Mouse (Mus musculus) heart, embryonic 11.5 days (tissue): ENCODE results near the gene Plpp1. TPM values are rescaled to one million over a fixed set of nuclear protein-coding genes. Genes with fewer than 3 reads are reported as not detected.
A peak's percentile ranks its signal among the peaks of the same experiment; 100 is the strongest.

Experiments
- ATAC-seq: fragments of 200-750 bp; cut with Nextera tagmentation; replicated peaks from 2 replicates; pipeline ENCODE4 v1.8.0; 2017; ENCODE audit warnings: moderate library complexity; ENCODE audit not compliant: insufficient number of reproducible peaks, low FRiP score, low TSS enrichment
- H3K27ac ChIP-seq: fragments of 300-500 bp; sonication (generic); 2 replicates; pipeline ENCODE4 v1.5.1; 2014; ENCODE audit warnings: mild to moderate bottlenecking, low read depth, low read length
- H3K27me3 ChIP-seq: fragments of 300-500 bp; sonication (generic); 2 replicates; pipeline ENCODE4 v1.6.1; 2014; ENCODE audit warnings: mild to moderate bottlenecking, low read length, mixed read lengths; ENCODE audit not compliant: control insufficient read depth, insufficient read depth
- H3K36me3 ChIP-seq: fragments of 300-500 bp; sonication (generic); 2 replicates; pipeline ENCODE4 v1.6.1; 2014; ENCODE audit warnings: mild to moderate bottlenecking, low read length, moderate library complexity, mixed read lengths; ENCODE audit not compliant: control insufficient read depth, insufficient read depth
- H3K4me1 ChIP-seq: fragments of 300-500 bp; sonication (generic); 2 replicates; pipeline ENCODE4 v1.6.1; 2014; ENCODE audit warnings: low read length; ENCODE audit not compliant: control insufficient read depth, insufficient read depth
- H3K4me2 ChIP-seq: fragments of 300-500 bp; sonication (generic); 2 replicates; pipeline ENCODE4 v1.6.1; 2014; ENCODE audit warnings: mild to moderate bottlenecking, moderate library complexity
- H3K4me3 ChIP-seq: fragments of 300-500 bp; sonication (generic); 2 replicates; pipeline ENCODE4 v1.5.1; 2014; ENCODE audit warnings: low read depth, low read length
- H3K9ac ChIP-seq: fragments of 300-500 bp; sonication (generic); 2 replicates; pipeline ENCODE4 v1.6.1; 2014; ENCODE audit warnings: mild to moderate bottlenecking, low read depth, low read length, moderate library complexity
- H3K9me3 ChIP-seq: fragments of 300-500 bp; sonication (generic); replicated peaks from 2 replicates; pipeline ENCODE4 v1.6.1; 2016; ENCODE audit warnings: low read length; ENCODE audit not compliant: control insufficient read depth
- WGBS: fragments of 180-500 bp; shearing (Covaris S2); extraction: QIAGEN DNeasy Blood & Tissue Kit; methylation state at CpG from one replicate; pipeline ENCODE4 v1.1.7; 2014; ENCODE audit not compliant: insufficient replicate concordance; 5-methylcytosine and 5-hydroxymethylcytosine counted together
- polyA plus RNA-seq: library from polyadenylated mRNA; unstranded; fragments of >200 nt; fragmentation: Nextera tagmentation; extraction: Ambion mirVana; gene quantifications from 2 replicates; pipeline ENCODE4 v1.2.1, GENCODE M21; 2014

Gene Plpp1
- polyA plus RNA-seq, 1 experiment from 2014 or later: 41.7 TPM

DNA sequence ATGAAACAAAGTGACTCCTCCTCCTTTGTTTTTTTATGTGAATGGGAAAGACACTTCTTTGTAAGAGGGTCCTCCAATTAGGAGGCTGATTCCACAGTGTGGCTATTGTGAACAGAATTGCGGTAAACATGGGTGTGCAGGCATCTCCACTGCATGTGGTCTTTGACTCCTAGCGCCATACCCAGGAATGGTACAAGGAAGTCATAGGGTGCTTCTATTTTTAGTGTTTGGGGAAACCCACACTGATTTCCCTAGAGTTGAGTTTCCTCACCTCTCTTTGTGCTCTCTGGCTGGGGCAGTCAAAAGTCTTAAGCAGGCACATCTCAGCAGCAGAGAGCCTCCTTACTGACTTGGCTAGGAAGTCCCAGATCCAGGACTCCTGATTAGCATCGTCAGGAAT is 14.4 kb upstream of the Plpp1 start:
- H3K27ac ChIP-seq: no peak overlapping the region
- H3K4me3 ChIP-seq: no peak overlapping the region
- no peaks in the 10 kb centered on the region for H3K27me3 ChIP-seq
- H3K9ac ChIP-seq: no peak overlapping the region
- ATAC-seq: no peak
- WGBS: 81% methylated on average over 3 of the region's 3 CpGs
- no peaks in the 10 kb centered on the region for H3K4me1 ChIP-seq
- no peaks in the 10 kb centered on the region for H3K9me3 ChIP-seq
- no peak overlapping the region for H3K4me2 ChIP-seq
- no peaks in the 10 kb centered on the region for H3K36me3 ChIP-seq

DNA sequence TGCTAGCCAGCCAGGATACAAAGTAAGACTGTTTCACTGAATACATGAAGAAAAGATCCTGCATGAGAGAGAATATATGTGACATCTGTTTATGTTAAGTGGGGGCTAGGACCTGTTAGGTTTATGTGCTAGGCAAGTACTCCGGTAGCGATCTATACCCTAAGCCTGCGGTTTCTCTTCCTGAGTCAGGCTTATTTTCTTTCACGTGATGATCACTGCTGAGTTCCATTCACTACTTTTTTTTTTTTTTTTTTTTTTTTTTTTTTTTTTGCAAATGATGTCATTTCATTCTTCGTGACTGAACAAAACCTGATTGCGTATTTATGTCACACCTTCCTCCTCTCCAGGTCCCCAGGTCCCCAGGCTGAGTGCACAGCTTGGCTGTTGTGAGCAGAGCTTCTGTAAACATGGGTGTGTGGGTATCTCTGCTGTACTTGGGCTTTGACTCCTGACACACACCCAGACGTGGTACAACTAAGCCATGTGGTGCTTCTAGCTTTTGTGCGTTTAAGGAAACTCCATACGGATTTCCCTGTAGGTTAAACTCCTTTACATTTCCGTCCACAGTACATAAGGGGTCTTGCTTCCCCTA is 13.6 kb upstream of the Plpp1 start:
- no peak for ATAC-seq
- Histone ChIP-seq H3K27ac (no peak overlapping the region), H3K4me1 (no peaks in the 10 kb centered on the region), H3K4me2 (no peak overlapping the region), H3K27me3 (no peaks in the 10 kb centered on the region), H3K9me3 (no peaks in the 10 kb centered on the region), H3K4me3 (no peak overlapping the region), H3K36me3 (no peaks in the 10 kb centered on the region), H3K9ac (no peak overlapping the region)
- 75% methylated on average over 10 of the region's 10 CpGs for WGBS

DNA sequence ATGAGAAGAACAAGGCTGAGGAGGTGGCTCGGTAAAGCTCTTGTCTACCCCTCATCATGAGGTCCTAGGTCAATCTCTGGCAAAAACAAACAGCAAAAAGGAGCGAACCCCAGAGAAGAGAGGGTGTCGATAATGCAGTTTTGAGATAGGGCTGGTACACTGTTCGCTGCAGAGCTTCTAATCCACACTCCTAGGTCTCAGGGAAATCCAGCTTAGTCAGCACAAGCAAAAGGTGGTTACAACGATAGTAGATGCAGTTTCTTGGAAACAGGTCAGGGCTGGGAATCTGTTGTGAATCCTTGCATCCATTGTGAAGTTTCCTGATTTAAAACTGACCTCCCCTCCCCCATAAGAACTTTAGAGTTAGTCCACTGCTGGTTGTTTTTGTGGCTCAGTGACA is 9.8 kb upstream of the Plpp1 start:
- H3K4me3 ChIP-seq: no peak overlapping the region
- no peak overlapping the region for H3K4me2 ChIP-seq
- no peaks in the 10 kb centered on the region for H3K36me3 ChIP-seq
- no peaks in the 10 kb centered on the region for H3K9me3 ChIP-seq
- 64% methylated on average over 5 of the region's 5 CpGs for whole genome bisulfite sequencing
- no peaks in the 10 kb centered on the region for H3K4me1 ChIP-seq
- no peak overlapping the region for H3K27ac ChIP-seq
- H3K27me3 ChIP-seq: no peaks in the 10 kb centered on the region
- H3K9ac ChIP-seq: no peak overlapping the region
- ATAC-seq: no peak

DNA sequence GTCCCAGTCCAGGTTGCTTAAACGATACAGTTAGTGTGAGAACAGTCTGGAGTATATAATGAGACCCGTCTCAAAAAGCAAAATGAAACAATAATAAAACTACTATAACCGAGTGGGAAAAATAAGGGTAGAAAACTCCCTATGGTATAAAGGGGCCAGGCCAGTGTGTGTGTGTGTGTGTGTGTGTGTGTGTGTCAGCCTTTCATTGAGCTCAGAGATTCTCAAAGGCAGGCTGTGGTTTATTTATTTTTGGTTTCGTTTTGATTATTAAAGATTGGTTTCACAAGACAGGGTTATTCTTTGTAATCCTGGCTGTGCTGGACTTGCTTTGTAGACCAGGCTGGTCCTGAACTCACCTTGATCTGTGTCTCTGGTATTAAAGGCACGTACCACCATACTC is 8.7 kb upstream of the Plpp1 start:
- Histone ChIP-seq H3K9me3 (no peaks in the 10 kb centered on the region), H3K36me3 (no peaks in the 10 kb centered on the region), H3K4me2 (no peak overlapping the region), H3K4me3 (no peak overlapping the region), H3K27me3 (no peaks in the 10 kb centered on the region), H3K27ac (no peak overlapping the region), H3K9ac (no peak overlapping the region), H3K4me1 (no peaks in the 10 kb centered on the region)
- no peak for ATAC-seq
- WGBS: 78% methylated on average over 5 of the region's 5 CpGs

DNA sequence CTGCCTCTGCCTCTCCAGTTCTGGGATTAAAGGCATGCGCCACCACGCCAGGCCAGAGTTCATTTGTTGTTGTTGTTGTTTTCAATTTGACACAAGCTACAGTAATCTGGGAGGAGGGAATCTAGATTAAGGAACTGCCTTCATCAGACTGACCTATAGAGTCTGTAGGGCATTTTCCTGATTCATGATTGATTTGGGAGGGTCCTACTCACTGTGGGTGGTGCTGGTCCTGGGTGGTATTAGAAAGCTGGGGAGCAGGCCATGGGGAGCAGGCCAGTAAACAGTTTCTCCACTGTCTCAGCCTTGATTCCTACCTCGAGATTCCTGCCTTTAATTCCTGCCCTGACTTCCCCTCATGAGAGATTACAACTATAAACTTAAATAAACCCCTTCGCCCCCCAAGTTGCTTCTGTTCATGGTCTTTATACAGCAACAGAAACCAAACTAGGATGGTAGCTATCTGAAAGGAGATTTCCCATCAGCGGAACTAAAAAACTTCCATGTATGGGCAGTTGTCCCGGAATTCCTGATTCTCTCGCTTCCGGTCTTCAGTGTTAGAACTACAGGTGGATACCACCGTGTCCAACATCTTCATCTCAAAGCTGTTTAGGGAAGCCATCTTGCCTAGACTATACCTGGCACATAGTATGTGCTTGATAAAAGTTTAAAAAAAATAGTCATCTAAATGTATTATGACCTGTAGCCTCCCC is 2.2 kb upstream of the Plpp1 start:
- H3K9me3 ChIP-seq: no peaks in the 10 kb centered on the region
- peaks cover 3% of the 10 kb centered on the region; the same call in 1 of the 2 replicates for H3K4me1 ChIP-seq
- no peak for ATAC-seq
- no peak overlapping the region for H3K9ac ChIP-seq
- no peaks in the 10 kb centered on the region for H3K36me3 ChIP-seq
- H3K27ac ChIP-seq: no peak overlapping the region
- H3K4me3 ChIP-seq: no peak overlapping the region
- WGBS: 84% methylated on average over 9 of the region's 9 CpGs
- no peaks in the 10 kb centered on the region for H3K27me3 ChIP-seq
- no peak overlapping the region for H3K4me2 ChIP-seq

DNA sequence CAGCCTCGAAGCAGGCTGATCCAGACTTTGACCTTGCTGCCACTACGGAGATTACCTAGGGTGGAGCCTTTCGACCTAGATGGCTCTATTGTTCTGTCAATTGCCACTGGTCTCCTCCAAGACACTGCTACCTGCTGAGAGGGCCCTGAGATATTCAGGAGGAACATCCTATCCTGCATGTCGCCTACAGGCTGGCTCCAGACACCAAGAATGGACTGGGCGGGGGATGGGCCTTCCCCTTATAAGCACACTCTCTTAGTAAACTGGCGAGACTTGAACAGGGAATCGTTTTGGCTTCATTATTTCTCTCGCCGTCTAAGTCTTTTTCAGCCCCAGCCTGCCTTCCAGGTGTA is 1.7 kb upstream of the Plpp1 start:
- ATAC-seq: no peak

DNA sequence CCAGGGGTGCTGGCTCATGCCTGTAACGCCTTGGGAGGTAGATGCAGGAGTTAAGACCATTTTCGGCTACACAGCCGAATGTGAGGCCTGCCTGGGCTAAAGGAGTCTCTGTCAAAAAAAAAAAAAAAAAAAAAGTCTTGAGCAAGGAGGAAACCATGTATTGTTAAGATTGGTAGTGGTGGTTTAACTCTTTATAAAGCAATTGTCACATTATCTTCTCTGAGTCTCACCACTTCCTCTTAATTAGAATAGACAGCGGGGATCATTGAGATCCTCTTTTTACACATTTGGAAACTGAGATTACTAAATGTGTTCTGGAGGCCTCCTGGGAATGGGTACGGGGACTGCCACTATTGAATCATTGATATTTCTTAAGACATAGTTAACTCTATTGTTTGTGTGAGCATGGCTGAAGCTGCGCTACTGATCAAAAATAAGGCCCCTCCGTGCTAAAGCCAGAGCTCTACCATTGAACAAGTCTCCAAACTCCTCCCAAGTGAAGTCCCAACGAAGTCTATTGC is 811 bp upstream of the Plpp1 start:
- H3K9ac ChIP-seq: no peak overlapping the region
- no peaks in the 10 kb centered on the region for H3K36me3 ChIP-seq
- H3K27me3 ChIP-seq: no peaks in the 10 kb centered on the region
- no peak overlapping the region for H3K4me3 ChIP-seq
- no peak overlapping the region for H3K4me2 ChIP-seq
- H3K9me3 ChIP-seq: no peaks in the 10 kb centered on the region
- 72% methylated on average over 8 of the region's 8 CpGs for WGBS
- ATAC-seq: no peak
- H3K4me1 ChIP-seq: peaks cover 3% of the 10 kb centered on the region; the same call in 1 of the 2 replicates
- H3K27ac ChIP-seq: no peak overlapping the region

More for the DNA sequence above, 1.7 kb upstream of the Plpp1 start:
- 81% methylated on average over 9 of the region's 9 CpGs for WGBS
- no peak overlapping the region for H3K4me2 ChIP-seq
- no peak overlapping the region for H3K4me3 ChIP-seq
- H3K27me3 ChIP-seq: no peaks in the 10 kb centered on the region
- H3K9me3 ChIP-seq: no peaks in the 10 kb centered on the region
- no peak overlapping the region for H3K9ac ChIP-seq
- no peaks in the 10 kb centered on the region for H3K36me3 ChIP-seq
- H3K27ac ChIP-seq: no peak overlapping the region
- H3K4me1 ChIP-seq: peaks cover 3% of the 10 kb centered on the region; the same call in 1 of the 2 replicates

DNA sequence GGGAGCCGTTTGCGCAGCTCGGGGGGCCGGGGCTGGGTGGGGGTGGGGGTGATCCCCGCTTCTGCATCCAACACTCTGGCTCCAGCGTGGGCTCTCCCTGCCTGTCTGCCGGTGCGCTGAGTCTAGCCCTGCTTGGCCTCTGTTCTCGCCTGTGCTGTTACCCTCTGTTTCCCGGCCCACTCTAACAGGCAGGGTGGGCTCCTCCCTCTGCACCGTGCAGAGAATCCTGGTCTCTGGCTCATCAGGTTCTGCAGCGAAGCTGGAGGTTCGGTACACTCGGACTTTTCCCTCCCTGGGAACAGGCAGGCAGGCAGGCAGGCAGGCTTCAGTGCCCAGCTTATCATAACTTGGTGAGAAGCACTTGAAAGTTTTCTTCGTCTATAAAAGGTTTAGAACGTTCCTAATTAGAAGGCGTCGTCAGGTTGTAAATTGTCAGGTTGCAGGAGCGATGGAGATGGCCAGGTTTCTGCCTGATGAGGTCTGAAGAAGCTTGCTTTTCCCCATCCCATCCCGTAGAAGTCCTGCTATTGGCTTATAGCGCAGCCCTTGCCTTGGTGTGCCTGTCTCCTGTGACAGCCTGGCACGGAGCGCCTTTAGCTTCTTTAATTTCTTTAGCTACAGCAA is 901 bp downstream of the Plpp1 start:
- ATAC-seq: peak; percentile 71
- no peaks in the 10 kb centered on the region for H3K9me3 ChIP-seq
- H3K4me2 ChIP-seq: peak overlapping the region; percentile 86
- peak overlapping the region; percentile 74 for H3K4me3 ChIP-seq
- WGBS: 2% methylated on average over 23 of the region's 23 CpGs
- peaks cover 8% of the 10 kb centered on the region; the same call in 1 of the 2 replicates for H3K36me3 ChIP-seq
- H3K27me3 ChIP-seq: no peaks in the 10 kb centered on the region
- H3K4me1 ChIP-seq: peaks cover 3% of the 10 kb centered on the region; the same call in 1 of the 2 replicates
- H3K9ac ChIP-seq: peak overlapping the region; percentile 86
- peak overlapping the region; percentile 90 for H3K27ac ChIP-seq
